Mouse (Mus musculus) liver, embryonic 14.5 days (tissue): ENCODE results near the gene Dcun1d5. TPM values are rescaled to one million over a fixed set of nuclear protein-coding genes. Genes with fewer than 3 reads are reported as not detected.
"Not testable (repeated sequence)": the region's sequence is repeated elsewhere in the genome, so short reads cannot be mapped to it uniquely, and the experiment has no call there.

ENCODE experiments used
- ATAC-seq: fragments of 200-750 bp; cut with Nextera tagmentation; 2 replicates; pipeline ENCODE4 v1.8.0; 2017; ENCODE audit warnings: moderate number of reproducible peaks, mild to moderate bottlenecking, moderate library complexity; ENCODE audit not compliant: insufficient read depth
- DNase-seq, 3 experiments: peaks; one replicate each; pipeline ENCODE4 v3.0.0-alpha.2; 2012 to 2013; ENCODE audit warnings: low read depth in 3 of 3, low spot score in 3 of 3
- H3K27ac ChIP-seq: fragments of 300-500 bp; sonication (generic); 2 replicates; pipeline ENCODE4 v1.5.1; 2014; ENCODE audit warnings: moderate library complexity, mild to moderate bottlenecking, control low read depth, inconsistent platforms
- H3K27me3 ChIP-seq: fragments of 300-500 bp; sonication (generic); 2 replicates; pipeline ENCODE4 v1.6.1; 2014; ENCODE audit warnings: mild to moderate bottlenecking, low read length, moderate library complexity; ENCODE audit not compliant: control insufficient read depth, insufficient read depth
- H3K36me3 ChIP-seq: fragments of 300-500 bp; sonication (generic); replicated peaks from 2 replicates; pipeline ENCODE4 v1.6.1; 2014; ENCODE audit warnings: low read depth; ENCODE audit not compliant: control insufficient read depth, insufficient read depth
- H3K4me1 ChIP-seq, 2 experiments: fragments of 200-500 bp in 1 of 2; fragments of 300-500 bp in 1 of 2; sonication (generic) in 1 of 2; replicated peaks; 2 replicates each; pipeline ENCODE4 v1.6.1; 2012 to 2014; ENCODE audit warnings: antibody characterized with exemption in 1 of 2, inconsistent platforms in 1 of 2, low read length in 1 of 2; ENCODE audit not compliant: control insufficient read depth in 2 of 2, insufficient read depth in 2 of 2
- H3K4me2 ChIP-seq: fragments of 300-500 bp; sonication (generic); 2 replicates; pipeline ENCODE4 v1.6.1; 2014; ENCODE audit warnings: low read depth, mild to moderate bottlenecking, control low read depth, moderate library complexity
- H3K4me3 ChIP-seq, 2 experiments: fragments of 200-500 bp in 1 of 2; fragments of 300-500 bp in 1 of 2; sonication (generic) in 1 of 2; 2 replicates each; pipeline ENCODE4 v1.5.1; 2012 to 2014; ENCODE audit warnings: low read depth in 2 of 2, low read length in 2 of 2, mild to moderate bottlenecking in 2 of 2, control low read depth in 1 of 2, inconsistent platforms in 1 of 2, moderate library complexity in 1 of 2; ENCODE audit not compliant: insufficient read depth in 1 of 2
- H3K9ac ChIP-seq: fragments of 300-500 bp; sonication (generic); replicated peaks from 2 replicates; pipeline ENCODE4 v1.6.1; 2014; ENCODE audit warnings: mild to moderate bottlenecking, control low read depth, moderate library complexity
- H3K9me3 ChIP-seq: fragments of 300-500 bp; sonication (generic); 2 replicates; pipeline ENCODE4 v1.6.1; 2016; ENCODE audit warnings: low read length, mixed read lengths; ENCODE audit not compliant: control insufficient read depth
- CTCF ChIP-seq: IDR thresholded peaks from 2 replicates; pipeline ENCODE4 v1.5.1; 2016; ENCODE audit warnings: antibody characterized with exemption, low read depth, control low read depth
- EP300 ChIP-seq: IDR thresholded peaks from 2 replicates; pipeline ENCODE4 v1.6.1; 2016; ENCODE audit warnings: antibody characterized with exemption, low read depth
- WGBS: fragments of 180-500 bp; shearing (Covaris S2); extraction: QIAGEN DNeasy Blood & Tissue Kit; methylation state at CpG from one replicate; pipeline ENCODE4 v1.1.7; 2014; ENCODE audit not compliant: insufficient replicate concordance; 5-methylcytosine and 5-hydroxymethylcytosine counted together
- polyA plus RNA-seq, 2 experiments: library from polyadenylated mRNA; depleted of rRNA in 1 of 2; stranded (reverse) in 1 of 2; unstranded in 1 of 2; fragments of >200 nt; fragmentation: Nextera tagmentation in 1 of 2; extraction: Ambion mirVana in 1 of 2; gene quantifications; 2 replicates each; pipeline versions ENCODE4 v1.2.1 to v1.2.3; 2012 to 2014

Dcun1d5 gene
- polyA plus RNA-seq, 2 experiments = 29.9 to 74.2 TPM

DNA sequence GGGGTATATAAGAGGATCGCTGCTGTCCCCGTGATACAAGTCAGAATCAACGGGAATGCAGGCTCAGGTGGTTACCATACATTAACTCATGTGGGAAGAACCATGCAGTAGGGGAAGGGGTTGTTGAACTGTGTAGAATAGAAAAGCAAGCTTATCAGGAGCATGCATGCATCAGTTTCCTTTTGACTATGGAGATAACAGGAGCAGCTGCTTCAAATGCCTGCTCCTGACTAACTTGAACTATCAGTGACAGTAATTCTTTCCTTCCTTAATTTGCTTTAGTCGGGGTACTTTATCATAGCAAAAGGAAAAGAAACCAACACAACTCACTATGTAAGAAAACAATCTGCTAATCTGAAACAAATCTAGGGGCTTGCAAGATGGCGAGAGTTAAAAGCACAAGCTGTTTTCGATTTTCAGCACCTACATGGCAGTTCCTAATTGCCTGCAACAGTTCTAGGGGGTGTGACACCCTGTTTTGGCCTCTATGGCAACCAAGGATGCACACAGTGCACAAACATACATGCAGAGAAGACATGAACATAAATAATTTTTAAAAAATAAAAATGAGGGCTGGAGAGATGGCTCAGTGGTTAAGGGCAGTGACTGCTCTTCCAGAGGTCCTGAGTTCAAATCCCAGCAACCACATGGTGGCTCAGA is 16.9 kb upstream of the Dcun1d5 start:
- Histone ChIP-seq H3K9me3 (no peaks in the 10 kb centered on the region), H3K27me3 (no peaks in the 10 kb centered on the region), H3K9ac (no peak overlapping the region), H3K4me1 (peaks cover 5 to 6% of the 10 kb centered on the region in 2 experiments), H3K36me3 (no peaks in the 10 kb centered on the region), H3K27ac (no peak overlapping the region), H3K4me3 (no peak overlapping the region), H3K4me2 (peak overlapping the region; percentile 26)
- peak; percentile 51 for TF ChIP-seq EP300
- no peak for TF ChIP-seq CTCF
- DNase-seq = no peak
- peak; percentile 85 for ATAC-seq
- WGBS = 22% methylated on average over 6 of the region's 6 CpGs

DNA sequence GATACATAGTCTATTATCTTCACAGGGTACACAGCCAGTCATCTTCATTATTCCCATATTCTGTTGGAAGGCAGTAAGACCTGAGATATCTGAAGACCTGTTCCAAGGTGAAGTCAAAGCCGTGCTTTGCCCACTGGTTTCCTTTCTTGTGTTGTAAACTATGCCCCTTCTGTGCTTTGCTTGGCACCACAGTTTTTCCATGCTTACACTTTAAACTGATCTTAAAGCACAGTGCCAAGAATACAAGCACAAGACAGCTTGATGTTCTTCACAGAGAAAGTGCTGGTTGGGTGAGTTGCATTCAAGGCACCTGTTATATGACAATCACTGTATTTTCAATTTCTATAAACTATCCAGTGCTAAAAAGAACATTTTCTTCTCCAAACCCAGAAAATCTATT is 10.6 kb upstream of the Dcun1d5 start:
- 66% methylated on average over 1 of the region's 1 CpGs for WGBS
- Histone ChIP-seq H3K36me3 (no peaks in the 10 kb centered on the region), H3K9me3 (no peaks in the 10 kb centered on the region), H3K9ac (no peak overlapping the region), H3K4me3 (no peak overlapping the region), H3K4me1 (peaks cover 0 to 3% of the 10 kb centered on the region in 2 experiments; a peak in 1 of 4 replicates), H3K27me3 (no peaks in the 10 kb centered on the region), H3K4me2 (no peak overlapping the region), H3K27ac (no peak overlapping the region)
- DNase-seq (no peak), ATAC-seq (no peak)
- no peak for TF ChIP-seq EP300
- TF ChIP-seq CTCF = no peak

DNA sequence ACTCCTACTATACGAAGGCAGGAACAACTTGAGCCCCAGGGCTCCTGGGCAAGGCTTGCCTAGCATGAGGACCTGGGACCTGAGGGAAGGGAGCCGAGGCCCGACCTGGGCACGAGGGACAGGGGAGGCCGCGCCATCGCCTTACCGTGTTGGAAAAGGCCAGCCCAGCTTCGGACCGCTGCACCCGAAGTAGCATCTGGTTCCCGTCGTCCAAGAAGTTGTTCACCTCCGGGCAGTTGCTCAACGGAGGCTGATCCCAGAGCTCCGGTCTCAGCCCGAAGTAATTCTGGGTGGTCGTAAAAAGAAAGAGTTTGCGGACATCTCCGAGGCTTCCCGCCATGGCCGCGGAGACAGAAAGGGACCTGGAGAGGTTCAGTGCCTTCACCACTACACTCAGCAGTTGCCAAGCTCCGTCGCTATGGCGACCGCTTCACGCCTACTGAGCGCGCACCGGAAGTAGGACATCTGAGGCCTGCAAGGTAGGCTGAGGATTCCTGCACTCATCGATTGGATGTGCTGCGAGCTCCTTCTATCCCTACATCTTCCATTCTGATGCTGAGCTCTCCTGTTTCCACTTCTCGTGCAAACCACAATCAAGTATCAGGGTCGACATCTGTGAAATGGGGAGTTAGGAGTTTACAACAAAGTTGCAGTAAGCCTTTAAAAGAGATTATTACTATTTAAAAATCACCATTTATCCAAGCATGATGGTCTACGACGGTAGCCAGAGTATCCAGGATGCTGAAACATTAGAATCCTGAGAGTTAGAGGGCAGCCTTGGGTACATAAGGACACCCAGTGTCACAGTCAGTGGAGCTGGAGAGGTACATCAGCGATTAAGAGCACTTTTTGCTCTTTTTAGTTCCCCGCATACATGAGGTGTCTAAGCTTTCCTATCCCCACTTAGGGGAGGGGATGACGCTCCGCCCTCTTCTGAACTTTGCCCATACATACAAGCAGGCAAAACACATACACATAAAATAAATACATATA is 7.4 kb upstream of the Dcun1d5 start:
- Histone ChIP-seq H3K27me3 (no peaks in the 10 kb centered on the region), H3K9ac (peak overlapping the region; percentile 43), H3K4me1 (peaks cover 0 to 3% of the 10 kb centered on the region in 2 experiments; a peak in 1 of 4 replicates), H3K27ac (no peak overlapping the region), H3K36me3 (no peaks in the 10 kb centered on the region; the same call in 1 of the 2 replicates), H3K4me2 (peak overlapping the region; percentile 68), H3K4me3 (peak overlapping the region; percentile 46 to 59), H3K9me3 (no peaks in the 10 kb centered on the region)
- peak; percentile 59 to 67 (median 64) for DNase-seq
- WGBS = 12% methylated on average over 41 of the region's 41 CpGs
- no peak for TF ChIP-seq EP300
- no peak for TF ChIP-seq CTCF
- ATAC-seq = peak; percentile 97

DNA sequence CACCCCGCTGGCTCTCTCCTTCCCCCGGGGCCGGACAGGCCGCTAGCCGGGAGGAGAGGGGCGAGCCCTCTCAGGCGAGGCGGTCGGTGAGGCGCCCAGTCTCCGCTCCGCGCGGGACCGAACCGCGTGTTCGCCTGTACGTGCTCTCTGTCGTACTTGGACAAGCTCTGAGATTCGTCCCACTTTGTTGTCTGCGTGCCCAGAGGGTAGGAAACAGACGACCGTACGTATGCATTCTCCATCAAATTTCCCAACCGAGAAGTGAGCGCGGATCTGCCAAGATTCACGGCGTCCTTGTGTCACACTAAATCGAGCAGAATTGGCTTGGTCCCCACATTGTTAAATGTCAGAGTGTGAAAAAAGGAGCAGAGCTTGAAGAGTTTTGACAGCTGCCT is 574 bp downstream of the Dcun1d5 start:
- H3K9me3 ChIP-seq = no peaks in the 10 kb centered on the region
- TF ChIP-seq EP300 (no peak), CTCF (no peak)
- H3K27ac ChIP-seq = peak overlapping the region; percentile 75
- H3K27me3 ChIP-seq = no peaks in the 10 kb centered on the region
- DNase-seq (no peak), ATAC-seq (peak; percentile 80)
- H3K9ac ChIP-seq = peak overlapping the region; percentile 87
- WGBS = under 1% methylated on average over 25 of the region's 31 CpGs
- H3K4me1 ChIP-seq = peaks cover 0 to 4% of the 10 kb centered on the region in 2 experiments; a peak in 3 of 4 replicates
- peak overlapping the region; percentile 82 to 94 for H3K4me3 ChIP-seq
- peak overlapping the region; percentile 77 for H3K4me2 ChIP-seq
- H3K36me3 ChIP-seq = peaks cover 1% of the 10 kb centered on the region

DNA sequence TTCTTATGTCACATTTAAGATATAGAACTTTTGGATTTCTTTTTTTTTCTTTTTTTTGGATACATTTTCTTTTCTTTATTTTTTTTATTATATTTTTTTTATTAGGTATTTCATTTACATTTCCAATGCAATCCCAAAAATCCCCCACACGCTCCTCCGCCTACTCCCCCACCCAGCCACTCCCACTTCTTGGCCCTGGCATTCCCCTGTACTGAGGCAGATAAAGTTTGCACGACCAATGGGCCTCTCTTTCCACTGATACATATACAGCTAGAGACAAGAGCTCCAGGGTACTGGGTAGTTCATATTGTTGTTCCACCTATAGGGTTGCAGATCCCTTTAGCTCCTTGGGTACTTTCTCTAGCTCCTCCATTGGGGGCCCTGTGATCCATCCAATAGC is 6.4 kb downstream of the Dcun1d5 start:
- WGBS = 52% methylated on average over 3 of the region's 3 CpGs
- not testable (repeated sequence) for H3K4me2 ChIP-seq, DNase-seq, H3K36me3 ChIP-seq, H3K4me3 ChIP-seq, H3K9ac ChIP-seq, H3K9me3 ChIP-seq, H3K27me3 ChIP-seq, H3K4me1 ChIP-seq, H3K27ac ChIP-seq
- peak; percentile 87 for ATAC-seq
